Mouse (Mus musculus): ENCODE results near the gene Spout1. TPM values are rescaled to one million over a fixed set of nuclear protein-coding genes. Genes with fewer than 3 reads are reported as not detected.
A peak's percentile ranks its signal among the peaks of the same experiment; 100 is the strongest.

Spout1 gene
- polyA plus RNA-seq (2012; fragmentation: generic; extraction: Trizol), result 28.7 TPM

GRCm38 (mm10) chr2:30177700-30178675 is at the start of gene Spout1:
TSS of gene Spout1 (minus strand) at chr2:30178459.
- Histone ChIP-seq H3K4me2 (ENCODE audit: low read depth) (peak within 1 kb of the TSS; percentile 77), H3ac (ENCODE audit: control insufficient read depth, insufficient read length) (peak within 1 kb of the TSS; percentile 4), H3K79me2 (ENCODE audit: control insufficient read depth, insufficient read depth) (no peaks in the 10 kb centered on the region), H3K4me3 (peak within 1 kb of the TSS; percentile 43), H3K36me3 (ENCODE audit: control insufficient read depth, insufficient read depth) (peaks cover 5% of the 10 kb centered on the region), H3K27me3 (ENCODE audit: control insufficient read depth, insufficient read depth, insufficient read length) (no peaks in the 10 kb centered on the region)
- TF ChIP-seq CEBPB (IDR thresholded peaks at IDR 0.05; ENCODE audit: insufficient read depth, poor library complexity, severe bottlenecking) (no peak), MYOG (IDR thresholded peaks at IDR 0.05; ENCODE audit: control insufficient read depth in 1 of 3, insufficient read depth in 1 of 3, insufficient read length in 2 of 3, low read depth in 2 of 3) (peak in 2 of 3 experiments; percentile 39 to 49), MYOD1 (IDR thresholded peaks at IDR 0.05; ENCODE audit: control insufficient read depth in 1 of 3, insufficient read length in 2 of 3, low read depth in 2 of 3) (no peak), SRF (IDR thresholded peaks at IDR 0.05; ENCODE audit: control insufficient read depth, insufficient read length, low read depth) (peak; percentile 22), POLR2A (IDR thresholded peaks at IDR 0.05; ENCODE audit: insufficient read length, low read depth) (peak; percentile 88), MAX (IDR thresholded peaks at IDR 0.05; ENCODE audit: low read depth) (peak; percentile 91), REST (IDR thresholded peaks at IDR 0.05; ENCODE audit: insufficient read depth, insufficient read length) (no peak), E2F4 (IDR thresholded peaks at IDR 0.05; ENCODE audit: insufficient read depth) (no peak), POLR2AphosphoS2 (IDR thresholded peaks at IDR 0.05; ENCODE audit: insufficient read length, low read depth) (peak; percentile 83)

- H3ac ChIP-seq (ENCODE audit: control insufficient read depth, insufficient read length), result no peak overlapping the region
- H3K79me2 ChIP-seq (ENCODE audit: control insufficient read depth, insufficient read depth), result no peaks in the 10 kb centered on the region
- H3K4me2 ChIP-seq (ENCODE audit: low read depth), result no peak overlapping the region
- H3K36me3 ChIP-seq (ENCODE audit: control insufficient read depth, insufficient read depth), result no peaks in the 10 kb centered on the region
- TF ChIP-seq TCF12 (IDR thresholded peaks at IDR 0.05; ENCODE audit: insufficient read depth, poor library complexity, severe bottlenecking), result no peak
- peaks cover 4% of the 10 kb centered on the region for H3K27me3 ChIP-seq (ENCODE audit: control insufficient read depth, insufficient read depth, insufficient read length)
- H3K4me3 ChIP-seq, result no peak overlapping the region
Observed at GRCm38 (mm10) chr2:30216293-30216692, 38.0 kb upstream of the Spout1 start.

GRCm38 (mm10) chr2:30215493-30215892 is 37.2 kb upstream of the Spout1 start:
- Histone ChIP-seq H3K36me3 (ENCODE audit: control insufficient read depth, insufficient read depth) (no peaks in the 10 kb centered on the region), H3K79me2 (ENCODE audit: control insufficient read depth, insufficient read depth) (no peaks in the 10 kb centered on the region), H3K4me2 (ENCODE audit: low read depth) (no peak overlapping the region), H3K4me3 (no peak overlapping the region), H3ac (ENCODE audit: control insufficient read depth, insufficient read length) (no peak overlapping the region), H3K27me3 (ENCODE audit: control insufficient read depth, insufficient read depth, insufficient read length) (peaks cover 4% of the 10 kb centered on the region)
- TF ChIP-seq E2F4 (IDR thresholded peaks at IDR 0.05; ENCODE audit: insufficient read depth) (no peak), CEBPB (IDR thresholded peaks at IDR 0.05; ENCODE audit: insufficient read depth, poor library complexity, severe bottlenecking) (no peak), USF1 (IDR thresholded peaks at IDR 0.05; ENCODE audit: low read depth) (no peak), TCF12 (IDR thresholded peaks at IDR 0.05; ENCODE audit: insufficient read depth, poor library complexity, severe bottlenecking) (no peak), POLR2AphosphoS2 (IDR thresholded peaks at IDR 0.05; ENCODE audit: insufficient read length, low read depth) (no peak), SRF (IDR thresholded peaks at IDR 0.05; ENCODE audit: control insufficient read depth, insufficient read length, low read depth) (no peak), MAX (IDR thresholded peaks at IDR 0.05; ENCODE audit: low read depth) (no peak), POLR2A (IDR thresholded peaks at IDR 0.05; ENCODE audit: insufficient read length, low read depth) (no peak), REST (IDR thresholded peaks at IDR 0.05; ENCODE audit: insufficient read depth, insufficient read length) (no peak), MYOG (IDR thresholded peaks at IDR 0.05; ENCODE audit: control insufficient read depth in 1 of 3, insufficient read depth in 1 of 3, insufficient read length in 2 of 3, low read depth in 2 of 3) (no peak), MYOD1 (IDR thresholded peaks at IDR 0.05; ENCODE audit: control insufficient read depth in 1 of 3, insufficient read length in 2 of 3, low read depth in 2 of 3) (no peak), TCF3 (IDR thresholded peaks at IDR 0.05; ENCODE audit: insufficient read length, low read depth) (no peak)

GRCm38 (mm10) chr2:30214745-30215144 is 36.5 kb upstream of the Spout1 start:
- no peak overlapping the region for H3ac ChIP-seq (ENCODE audit: control insufficient read depth, insufficient read length)
- peaks cover 4% of the 10 kb centered on the region for H3K27me3 ChIP-seq (ENCODE audit: control insufficient read depth, insufficient read depth, insufficient read length)
- no peak for TF ChIP-seq TCF3 (IDR thresholded peaks at IDR 0.05; ENCODE audit: insufficient read length, low read depth)
- no peak for TF ChIP-seq MYOG (IDR thresholded peaks at IDR 0.05; ENCODE audit: control insufficient read depth in 1 of 3, insufficient read depth in 1 of 3, insufficient read length in 2 of 3, low read depth in 2 of 3)
- no peak for TF ChIP-seq POLR2AphosphoS2 (IDR thresholded peaks at IDR 0.05; ENCODE audit: insufficient read length, low read depth)
- no peak for TF ChIP-seq TCF12 (IDR thresholded peaks at IDR 0.05; ENCODE audit: insufficient read depth, poor library complexity, severe bottlenecking)

GRCm38 (mm10) chr2:30212951-30213350 is 34.7 kb upstream of the Spout1 start:
- no peak overlapping the region for H3ac ChIP-seq (ENCODE audit: control insufficient read depth, insufficient read length)
- no peak overlapping the region for H3K4me3 ChIP-seq
- H3K36me3 ChIP-seq (ENCODE audit: control insufficient read depth, insufficient read depth), result no peaks in the 10 kb centered on the region
- H3K79me2 ChIP-seq (ENCODE audit: control insufficient read depth, insufficient read depth), result no peaks in the 10 kb centered on the region
- H3K4me2 ChIP-seq (ENCODE audit: low read depth), result no peak overlapping the region
- H3K27me3 ChIP-seq (ENCODE audit: control insufficient read depth, insufficient read depth, insufficient read length), result peaks cover 4% of the 10 kb centered on the region
- no peak for TF ChIP-seq REST (IDR thresholded peaks at IDR 0.05; ENCODE audit: insufficient read depth, insufficient read length)
- no peak for TF ChIP-seq MYOG (IDR thresholded peaks at IDR 0.05; ENCODE audit: control insufficient read depth in 1 of 3, insufficient read depth in 1 of 3, insufficient read length in 2 of 3, low read depth in 2 of 3)
- TF ChIP-seq TCF12 (IDR thresholded peaks at IDR 0.05; ENCODE audit: insufficient read depth, poor library complexity, severe bottlenecking), result no peak
- TF ChIP-seq CEBPB (IDR thresholded peaks at IDR 0.05; ENCODE audit: insufficient read depth, poor library complexity, severe bottlenecking), result no peak

More at GRCm38 (mm10) chr2:30214745-30215144, 36.5 kb upstream of the Spout1 start:
- Histone ChIP-seq H3K36me3 (ENCODE audit: control insufficient read depth, insufficient read depth) (no peaks in the 10 kb centered on the region), H3K4me3 (no peak overlapping the region), H3K79me2 (ENCODE audit: control insufficient read depth, insufficient read depth) (no peaks in the 10 kb centered on the region), H3K4me2 (ENCODE audit: low read depth) (no peak overlapping the region)

Data from myocyte (in vitro differentiated cells).